Mouse (Mus musculus): ENCODE data around the gene Fas.

The Fas gene

GRCm38 (mm10) chr19:34289948-34290789 is at the start of gene Fas:
TSS of gene Fas (plus strand) at chr19:34290666.
- DNase-seq (ENCODE audit: low spot score) = peak; percentile 33

- no peak for DNase-seq (ENCODE audit: low spot score)
Measured at GRCm38 (mm10) chr19:34241247-34241915, 49.1 kb upstream of the Fas start.

GRCm38 (mm10) chr19:34242925-34243324 is 47.5 kb upstream of the Fas start:
- no peak for DNase-seq (ENCODE audit: low spot score)

- DNase-seq (ENCODE audit: low spot score) = peak; percentile 45
Measured at GRCm38 (mm10) chr19:34244056-34244455, 46.4 kb upstream of the Fas start.

GRCm38 (mm10) chr19:34248558-34248957 is 41.9 kb upstream of the Fas start:
- no peak for DNase-seq (ENCODE audit: low spot score)

- DNase-seq (ENCODE audit: low spot score) = no peak
Measured at GRCm38 (mm10) chr19:34250621-34251020, 39.8 kb upstream of the Fas start.

GRCm38 (mm10) chr19:34251900-34252299 is 38.6 kb upstream of the Fas start:
- DNase-seq (ENCODE audit: low spot score) = no peak

- no peak for DNase-seq (ENCODE audit: low spot score)
Measured at GRCm38 (mm10) chr19:34252450-34252849, 38.0 kb upstream of the Fas start.

GRCm38 (mm10) chr19:34254101-34254879 is 36.2 kb upstream of the Fas start:
- DNase-seq (ENCODE audit: low spot score) = no peak

GRCm38 (mm10) chr19:34254880-34255681 is 35.4 kb upstream of the Fas start, which contains the start of gene Acta2:
TSS of gene Acta2 (minus strand) at chr19:34255590.
- no peak for DNase-seq (ENCODE audit: low spot score)

- no peak for DNase-seq (ENCODE audit: low spot score)
Measured at GRCm38 (mm10) chr19:34256149-34256548, 34.3 kb upstream of the Fas start.

- DNase-seq (ENCODE audit: low spot score) = no peak
Measured at GRCm38 (mm10) chr19:34256936-34257335, 33.5 kb upstream of the Fas start.

GRCm38 (mm10) chr19:34262273-34262974 is 28.0 kb upstream of the Fas start:
- DNase-seq (ENCODE audit: low spot score) = no peak

GRCm38 (mm10) chr19:34265604-34266193 is 24.8 kb upstream of the Fas start:
- DNase-seq (ENCODE audit: low spot score) = no peak

- DNase-seq (ENCODE audit: low spot score) = no peak
Measured at GRCm38 (mm10) chr19:34268991-34269390, 21.5 kb upstream of the Fas start.

- no peak for DNase-seq (ENCODE audit: low spot score)
Measured at GRCm38 (mm10) chr19:34270106-34270726, 20.2 kb upstream of the Fas start.

- DNase-seq (ENCODE audit: low spot score) = no peak
Measured at GRCm38 (mm10) chr19:34270824-34271464, 19.5 kb upstream of the Fas start.

- no peak for DNase-seq (ENCODE audit: low spot score)
Measured at GRCm38 (mm10) chr19:34273073-34273472, 17.4 kb upstream of the Fas start.

- DNase-seq (ENCODE audit: low spot score) = no peak
Measured at GRCm38 (mm10) chr19:34278078-34278477, 12.4 kb upstream of the Fas start.

- no peak for DNase-seq (ENCODE audit: low spot score)
Measured at GRCm38 (mm10) chr19:34283614-34284013, 6.9 kb upstream of the Fas start.
